8 mouse cellular contexts compared by ENCODE assay signal in the genomic region with DNA sequence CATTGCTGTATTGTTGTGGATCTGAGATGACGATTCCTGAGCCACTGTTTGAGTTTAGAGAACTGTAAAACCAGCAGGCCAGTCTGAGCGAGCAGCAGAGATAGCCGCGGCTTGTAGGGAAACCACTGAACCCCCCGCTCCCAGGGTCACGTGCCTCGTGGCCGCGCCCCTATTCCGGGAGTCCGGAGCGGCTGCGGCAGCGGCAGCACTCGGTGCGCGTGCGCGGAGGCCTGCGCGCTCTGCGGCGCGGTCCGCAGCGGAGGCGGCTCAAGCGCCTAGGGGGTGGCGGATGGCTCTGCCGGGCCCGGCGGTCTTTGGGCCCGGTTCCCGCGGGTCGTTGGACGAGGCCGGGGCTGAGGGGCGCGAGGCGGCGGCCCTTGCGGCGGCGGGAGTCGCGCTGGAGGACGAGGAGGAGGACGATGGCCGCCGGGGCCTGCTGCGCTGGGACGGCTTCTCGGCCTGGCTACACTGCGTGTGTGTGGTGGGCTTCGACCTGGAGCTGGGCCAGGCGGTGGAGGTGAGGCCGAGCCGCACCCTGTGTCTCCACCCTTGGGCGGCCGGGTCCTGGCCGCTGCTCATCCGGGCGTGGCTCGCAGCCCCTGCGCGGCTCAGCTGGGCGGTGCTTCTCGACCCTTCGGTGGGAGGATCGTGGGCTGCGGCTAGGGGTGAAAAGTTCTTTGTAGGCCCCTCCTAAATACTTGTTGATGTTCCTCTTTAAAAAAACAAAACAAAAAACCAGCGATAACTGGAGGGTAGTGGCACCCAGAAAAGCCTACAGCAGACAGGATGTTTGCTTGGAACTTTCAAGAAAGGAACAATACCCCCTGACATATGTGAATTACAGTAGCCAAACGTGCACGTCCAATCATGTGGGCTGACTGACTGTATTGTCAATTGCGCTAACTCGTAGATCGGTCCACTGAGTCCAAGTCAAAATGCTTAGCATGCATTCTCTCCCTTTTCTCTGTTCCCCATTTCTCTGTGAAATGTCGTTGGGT. TPM values are rescaled to one million over a fixed set of nuclear protein-coding genes. Genes with fewer than 3 reads are reported as not detected.
DNase-seq lines count a peak whose midpoint lies in the region; ATAC-seq lines count a peak whose summit lies in the region.

No protein-coding gene starts in this region.

- peak; percentile 95 for DNase-seq in ZHBTc4 (ENCODE audit: low read depth, low spot score)
- DNase-seq in gastrocnemius, adult 8-10 months (ENCODE audit: low spot score in 2 of 2), result peak; percentile 75 to 86
- DNase-seq in induced T-regulatory cell, adult 2 months (ENCODE audit: low read depth), result peak; percentile 88
- DNase-seq in left cerebral cortex, adult 9 months (ENCODE audit: low spot score in 2 of 2), result peak; percentile 56 to 85
- peak; percentile 85 for DNase-seq in right cerebral cortex, postnatal 14 days
- DNase-seq in urinary bladder, postnatal 36 days (ENCODE audit: low spot score in 2 of 2), result peak; percentile 78 to 91

- peak; percentile 89 for ATAC-seq in common myeloid progenitor, adult 5-6 weeks (replicated peaks; ENCODE audit: low read depth, poor library complexity, severe bottlenecking)
- ATAC-seq in megakaryocyte progenitor cell, adult 5-6 weeks (replicated peaks; ENCODE audit: poor library complexity), result peak; percentile 82

RNA-seq across cellular contexts. Expression of a gene that starts 6.0 kb away (rescaled TPM):
- total RNA-seq in common myeloid progenitor, adult 5-6 weeks (2017), result 41.0 and 52.7 TPM in 2 replicates
- 1 to 10 TPM; 6.1 to 7.3 (median 6.6) TPM for total RNA-seq in gastrocnemius, adult 8-10 months (2022)
- total RNA-seq in megakaryocyte progenitor cell, adult 5-6 weeks (2015), result 29.1 and 32.3 TPM in 2 replicates
- 22.0 and 25.1 TPM in 2 replicates for total RNA-seq in megakaryocyte progenitor cell, adult 5-6 weeks (2017)

RNA-seq across cellular contexts. Expression of a gene that starts 44.9 kb away (rescaled TPM):
- total RNA-seq in common myeloid progenitor, adult 5-6 weeks (2017), result 82.0 and 97.4 TPM in 2 replicates
- 10 to 100 TPM; 72.9 to 88.9 (median 79.3) TPM for total RNA-seq in gastrocnemius, adult 8-10 months (2022)
- 82.4 and 91.7 TPM in 2 replicates for total RNA-seq in megakaryocyte progenitor cell, adult 5-6 weeks (2015)
- 56.8 and 78.7 TPM in 2 replicates for total RNA-seq in megakaryocyte progenitor cell, adult 5-6 weeks (2017)

RNA-seq across cellular contexts. Expression of a gene that starts 58.2 kb away (rescaled TPM):
- 113 and 135 TPM in 2 replicates for total RNA-seq in common myeloid progenitor, adult 5-6 weeks (2017)
- 10 to 100 TPM; 21.4 to 35.6 (median 25.4) TPM for total RNA-seq in gastrocnemius, adult 8-10 months (2022)
- 361 and 398 TPM in 2 replicates for total RNA-seq in megakaryocyte progenitor cell, adult 5-6 weeks (2015)
- 88.2 and 105 TPM in 2 replicates for total RNA-seq in megakaryocyte progenitor cell, adult 5-6 weeks (2017)

Comparison
In these comparisons a context has a peak if more than half of its experiments do, and no peak if none do; other contexts are left out.
1. Peak in every context shown above with its lines: DNase-seq and ATAC-seq.